Mouse (Mus musculus) cerebellum, adult 8-10 months (tissue): Measurements from ENCODE around the gene Cda.
"Not testable (repeated sequence)": the region's sequence is repeated elsewhere in the genome, so short reads cannot be mapped to it uniquely, and the experiment has no call there.

ENCODE experiments used
- DNase-seq: peaks from one replicate; pipeline ENCODE4 v3.0.0; 2022

Cda gene

DNA sequence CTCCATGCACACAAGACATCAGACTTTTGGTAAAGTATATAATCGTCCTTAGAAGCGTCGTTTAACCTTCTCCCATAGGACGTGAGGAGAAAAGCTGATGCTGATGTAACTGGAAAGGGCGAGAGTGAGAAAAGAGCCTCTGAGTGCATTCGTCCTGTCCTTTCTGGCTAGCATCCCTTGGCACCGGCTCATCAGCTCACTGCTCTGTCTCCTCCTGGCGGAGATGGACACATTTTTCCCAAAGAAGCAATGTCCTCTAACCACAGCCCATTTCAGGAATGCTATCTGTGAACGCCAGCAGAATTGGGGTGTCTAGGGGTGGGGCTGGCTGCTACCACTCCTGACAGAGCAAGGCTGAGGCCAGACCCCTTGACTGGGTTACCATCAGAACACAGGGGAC lies 36.1 kb downstream of the Cda start:
- DNase-seq = no peak

DNA sequence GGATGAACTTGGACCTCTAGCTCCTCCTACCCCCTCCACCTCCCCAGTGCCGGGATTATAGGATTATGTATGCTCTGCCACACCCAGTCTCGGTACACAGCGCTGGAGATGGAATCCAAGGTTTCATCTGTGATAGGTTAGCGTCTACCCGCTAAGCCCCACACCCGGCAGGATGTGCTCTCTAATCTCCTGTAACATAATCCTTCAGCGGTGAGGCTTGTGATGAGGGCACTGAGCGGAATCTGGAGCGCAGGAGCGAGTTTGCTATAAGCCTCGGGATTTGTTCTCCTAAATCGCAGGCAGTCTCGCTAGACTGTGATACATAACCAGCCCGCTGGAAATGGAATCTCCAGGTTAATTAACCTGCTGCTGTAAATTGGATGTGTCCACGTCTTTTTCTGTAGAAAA lies 37.5 kb downstream of the Cda start:
- no peak for DNase-seq

DNA sequence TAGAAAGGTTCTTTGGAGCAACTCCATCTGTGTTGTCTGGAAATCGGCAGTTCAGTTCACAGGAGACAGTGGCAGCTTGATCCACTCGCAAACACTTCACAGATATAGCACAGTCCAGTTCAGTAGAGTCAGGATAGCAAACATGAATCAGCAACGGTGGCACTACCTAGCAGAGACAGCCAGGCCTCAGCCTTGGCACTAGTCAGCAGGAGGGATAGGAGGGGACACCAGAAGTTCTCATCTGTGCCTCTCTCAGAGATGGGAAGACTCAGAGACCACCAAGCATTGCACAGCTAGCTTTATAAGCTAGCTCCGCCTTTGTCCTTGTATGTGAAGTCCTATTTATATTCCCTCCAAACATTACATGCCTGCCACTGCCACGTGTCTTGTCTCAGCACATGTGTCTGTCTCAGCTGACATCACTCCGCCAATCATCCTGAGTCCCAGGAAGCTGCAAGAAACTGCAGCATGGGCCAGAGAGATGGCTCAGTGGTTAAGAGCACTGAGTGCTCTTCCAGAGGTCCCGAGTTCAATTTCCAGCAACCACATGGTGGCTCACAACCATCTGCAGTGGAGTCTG lies 39.8 kb downstream of the Cda start:
- DNase-seq = no peak

DNA sequence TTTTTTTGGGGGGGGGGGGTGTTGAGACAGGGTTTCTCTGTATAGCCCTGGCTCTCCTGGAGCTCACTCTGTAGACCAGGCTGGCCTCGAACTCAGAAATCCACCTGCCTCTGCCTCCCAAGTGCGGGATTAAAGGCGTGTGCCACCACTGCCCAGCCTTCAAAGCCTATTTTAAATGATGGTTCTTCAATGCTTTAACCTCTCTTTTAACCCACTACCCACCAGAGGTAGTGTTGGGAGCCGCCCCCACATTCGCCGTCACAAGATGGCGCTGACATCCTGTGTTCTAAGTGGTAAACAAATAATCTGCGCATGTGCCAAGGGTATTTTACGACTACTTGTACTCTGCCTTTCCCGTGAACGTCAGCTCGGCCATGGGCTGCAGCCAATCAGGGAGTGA lies 40.6 kb downstream of the Cda start:
- DNase-seq = not testable (repeated sequence)

DNA sequence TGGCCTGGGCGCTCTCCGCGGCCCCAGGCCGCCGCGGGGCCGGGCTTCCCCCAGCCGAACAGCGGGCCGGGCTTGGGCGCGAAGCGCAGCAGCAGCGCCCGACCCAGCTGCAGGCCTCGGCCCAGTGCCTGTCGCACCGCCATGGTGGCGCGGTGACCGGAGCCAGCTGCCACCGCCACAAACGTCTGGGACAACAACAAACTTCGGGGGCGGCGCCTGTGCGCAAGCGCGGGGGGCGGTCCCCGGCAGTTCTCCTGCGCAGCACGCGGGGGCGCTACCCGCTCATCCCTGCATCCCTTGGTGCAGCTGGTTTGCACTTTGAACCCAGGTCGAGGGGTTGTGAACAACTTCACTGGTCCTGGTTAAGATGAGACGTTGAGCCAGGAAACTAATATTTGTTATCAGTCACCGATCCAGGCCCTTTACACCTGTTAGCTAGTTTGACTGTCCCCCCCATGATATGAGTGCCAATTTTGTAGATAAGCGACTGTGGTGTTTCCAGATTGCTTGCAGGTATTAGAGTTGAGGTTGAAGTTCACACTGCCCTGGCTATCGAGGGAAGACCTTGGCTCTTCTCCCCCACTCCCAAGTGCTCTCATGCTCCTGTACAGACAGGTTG lies 41.6 kb downstream of the Cda start, which contains the start of gene Pink1:
Gene Pink1 (minus strand): TSS at position 231 of the 619 bp plus-strand sequence.
- DNase-seq = peak; percentile 94

DNA sequence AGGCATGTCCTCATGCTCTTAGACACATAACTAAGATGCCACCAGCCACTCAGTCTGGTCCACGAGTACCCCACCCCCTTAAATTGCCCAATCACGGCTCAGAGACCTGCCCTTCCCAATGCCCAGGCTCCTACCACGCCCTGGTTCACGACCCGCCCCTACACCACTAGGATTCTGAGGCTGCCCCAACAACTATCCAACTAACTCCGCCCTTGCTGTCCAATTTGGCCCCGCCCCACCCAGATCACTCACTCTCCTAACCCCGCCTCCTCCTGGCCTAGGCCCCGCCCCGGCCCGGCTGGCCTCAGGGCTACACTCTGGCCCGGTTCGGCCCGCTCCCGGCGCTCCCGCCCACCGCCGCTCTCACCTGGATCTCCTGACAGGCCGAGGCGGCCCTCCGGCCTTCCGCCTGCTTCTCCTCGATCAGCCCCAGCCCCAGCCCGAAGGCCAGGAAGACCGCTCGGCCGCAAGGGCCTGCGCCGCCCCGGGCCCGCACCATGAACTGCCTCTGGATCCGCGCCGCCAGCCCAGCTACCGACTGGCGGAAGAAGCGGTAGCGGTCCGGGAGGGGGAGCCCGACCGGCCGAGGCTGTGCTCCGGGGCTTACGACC lies 42.2 kb downstream of the Cda start:
- peak; percentile 96 for DNase-seq

DNA sequence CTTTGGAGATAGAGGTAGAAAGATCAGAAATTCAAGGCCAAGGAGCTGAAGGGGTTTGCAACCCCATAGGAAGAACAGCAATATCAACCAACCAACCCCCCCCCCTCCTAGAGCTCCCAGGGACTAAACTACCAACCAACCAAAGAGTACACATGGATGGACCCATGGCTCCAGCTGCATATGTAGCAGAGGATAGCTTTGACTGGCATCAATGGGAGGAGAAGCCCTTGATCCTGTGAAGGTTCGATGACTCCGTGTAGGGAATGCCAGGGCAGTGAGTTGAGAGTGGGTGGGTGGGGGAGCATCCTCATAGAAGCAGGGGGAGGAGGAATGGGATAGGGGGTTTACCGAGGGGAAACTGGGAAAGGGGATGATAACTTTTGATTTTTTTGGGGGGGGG lies 43.3 kb downstream of the Cda start:
- no peak for DNase-seq

DNA sequence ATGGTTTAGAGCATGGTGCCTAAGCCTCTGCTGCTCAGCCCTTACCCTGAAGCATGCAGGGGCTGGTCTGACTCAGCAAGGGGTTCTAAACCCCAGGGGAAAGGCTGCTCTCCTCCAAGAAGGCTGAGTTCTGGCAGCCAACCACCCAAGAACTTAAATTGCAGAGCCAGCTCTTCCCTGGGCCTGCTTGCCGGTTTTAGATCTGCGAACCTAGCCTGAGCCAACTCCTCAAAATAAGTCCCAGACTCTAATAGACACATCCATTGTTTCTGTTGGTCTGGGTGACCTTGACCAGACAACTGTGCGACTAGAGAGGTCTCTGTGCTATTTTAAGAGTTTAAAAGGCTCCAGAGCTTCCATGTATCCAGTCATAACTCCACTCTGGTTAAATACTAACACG lies 44.0 kb downstream of the Cda start:
- no peak for DNase-seq

DNA sequence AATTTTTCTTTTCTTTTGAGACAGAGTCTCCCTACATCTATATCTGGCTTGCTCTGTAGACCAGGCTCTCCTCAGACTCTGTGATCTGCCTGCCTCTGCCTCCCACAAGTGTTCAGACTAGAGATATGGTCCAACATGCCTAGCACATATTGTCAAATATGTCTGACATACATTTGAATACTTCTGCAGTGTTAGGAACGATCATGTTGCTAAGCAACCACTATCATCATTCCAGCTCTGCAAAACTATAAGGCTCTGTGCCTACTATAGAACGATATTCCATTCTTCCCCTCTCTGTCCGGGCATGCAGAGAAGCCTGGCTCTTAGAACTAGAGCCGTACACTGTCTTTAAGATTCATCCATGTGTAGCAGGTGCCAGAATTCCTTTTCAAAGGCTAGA lies 45.1 kb downstream of the Cda start:
- no peak for DNase-seq

DNA sequence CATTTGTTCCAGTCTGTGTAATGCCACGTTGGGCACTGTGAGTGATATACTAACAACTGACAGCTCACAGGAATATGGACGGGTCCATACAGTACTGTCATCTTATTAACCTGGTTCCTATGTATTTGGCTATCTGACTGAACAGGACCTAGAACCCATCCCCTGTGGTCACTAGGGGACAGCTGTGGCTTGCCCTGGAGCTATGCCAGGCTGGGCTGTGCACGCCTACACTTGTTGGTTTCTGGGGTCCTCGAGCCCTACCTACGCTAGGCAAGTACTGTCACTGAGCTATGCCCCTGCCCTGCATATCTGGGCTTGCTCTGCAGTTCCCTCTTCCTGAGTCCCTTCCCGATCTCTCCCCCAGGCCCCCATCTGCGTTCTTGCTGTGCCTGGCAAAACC lies 46.3 kb downstream of the Cda start:
- DNase-seq = no peak

DNA sequence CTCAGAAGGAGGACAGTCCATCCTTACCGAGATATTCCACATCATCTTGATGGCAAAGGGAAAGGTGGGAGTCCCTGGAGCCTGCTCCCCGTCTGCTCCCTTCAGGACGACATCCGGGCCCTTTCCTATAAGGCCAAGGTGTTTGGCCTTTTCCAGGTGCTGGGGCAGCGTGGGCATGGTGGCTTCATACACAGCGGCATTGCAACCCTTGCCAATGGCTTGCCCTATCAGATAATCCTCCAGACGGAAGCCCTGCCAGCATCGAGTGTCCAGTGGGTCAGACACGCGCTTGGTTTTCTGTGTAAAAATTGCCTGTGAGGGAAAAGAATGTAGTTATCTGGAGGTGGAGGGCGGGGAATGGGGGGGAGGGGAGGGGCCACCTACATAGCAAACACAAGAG lies 47.1 kb downstream of the Cda start:
- DNase-seq = no peak

DNA sequence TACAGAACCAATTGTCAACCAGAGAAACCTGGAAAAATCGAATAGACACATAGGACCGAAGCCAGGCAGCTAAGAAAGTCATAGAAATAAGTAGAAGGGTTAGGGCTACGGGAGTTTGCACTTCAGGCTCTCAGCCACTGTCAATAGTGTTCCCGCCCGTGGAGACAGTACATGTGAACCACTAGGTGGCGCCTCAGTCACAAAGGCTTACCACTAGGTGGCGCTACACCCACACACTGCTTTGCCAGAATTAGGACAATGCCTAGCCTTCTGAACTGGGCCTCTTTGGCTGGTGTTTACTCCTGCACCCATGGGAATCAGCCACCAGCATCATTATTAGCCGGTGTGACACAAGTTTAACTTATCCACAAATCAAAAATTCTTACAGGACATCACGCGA lies 48.3 kb downstream of the Cda start:
- DNase-seq = peak; percentile 91

DNA sequence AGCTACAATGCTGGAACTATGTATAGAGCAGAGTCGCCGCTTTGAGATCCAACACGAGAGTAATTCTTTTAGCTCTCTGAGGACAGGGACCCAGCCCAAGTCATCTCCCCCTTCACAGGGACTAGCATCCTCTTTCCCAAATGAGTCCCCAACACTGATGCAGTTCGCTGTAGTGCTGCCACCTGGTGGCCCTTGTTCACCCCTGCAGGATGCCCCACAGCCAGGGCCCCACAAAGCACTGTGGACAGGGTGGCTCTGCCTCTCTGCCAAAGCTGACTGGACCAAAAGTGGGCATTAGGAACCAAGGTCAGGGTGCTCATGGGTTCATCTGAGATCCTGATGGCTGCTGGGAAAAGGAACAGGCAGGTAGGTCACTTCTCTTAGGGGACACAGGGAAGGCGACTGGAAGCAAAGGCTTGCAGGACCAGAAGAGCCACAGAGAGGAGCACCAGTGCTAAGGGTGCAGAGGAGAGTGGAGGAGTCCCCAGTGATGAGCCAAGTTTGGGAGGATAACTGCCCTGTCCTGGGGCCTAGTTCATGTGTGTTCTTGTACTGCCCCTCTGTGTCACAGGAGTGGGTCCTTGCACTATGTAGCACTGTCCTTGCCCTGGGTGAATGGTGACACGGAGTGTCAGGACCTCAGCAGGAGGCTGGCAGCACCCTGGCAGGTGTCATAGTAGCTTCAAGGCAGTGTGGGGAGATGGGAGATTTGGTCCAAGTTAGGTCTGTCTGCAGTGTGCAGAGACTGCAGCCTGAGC lies 49.1 kb downstream of the Cda start:
- DNase-seq = peak; percentile 67

DNA sequence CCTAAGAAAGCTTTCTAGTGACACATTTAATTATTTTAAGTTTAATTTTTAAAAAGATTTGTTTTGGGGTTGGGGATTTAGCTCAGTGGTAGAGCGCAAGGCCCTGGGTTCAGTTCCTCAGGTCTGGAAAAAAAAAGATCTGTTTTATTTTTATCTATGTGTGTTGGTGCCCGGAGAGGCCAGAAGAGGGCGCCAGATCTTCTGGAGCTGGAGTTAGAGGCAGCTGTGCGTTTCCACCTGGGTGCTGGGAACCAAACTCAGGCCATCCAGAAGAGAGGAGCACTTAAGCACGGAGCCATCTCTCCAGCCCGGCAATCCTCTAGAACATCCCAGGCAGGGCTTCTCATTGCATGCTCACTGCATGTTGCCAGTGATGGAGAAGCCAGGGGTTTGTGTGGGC lies 51.4 kb downstream of the Cda start:
- no peak for DNase-seq

DNA sequence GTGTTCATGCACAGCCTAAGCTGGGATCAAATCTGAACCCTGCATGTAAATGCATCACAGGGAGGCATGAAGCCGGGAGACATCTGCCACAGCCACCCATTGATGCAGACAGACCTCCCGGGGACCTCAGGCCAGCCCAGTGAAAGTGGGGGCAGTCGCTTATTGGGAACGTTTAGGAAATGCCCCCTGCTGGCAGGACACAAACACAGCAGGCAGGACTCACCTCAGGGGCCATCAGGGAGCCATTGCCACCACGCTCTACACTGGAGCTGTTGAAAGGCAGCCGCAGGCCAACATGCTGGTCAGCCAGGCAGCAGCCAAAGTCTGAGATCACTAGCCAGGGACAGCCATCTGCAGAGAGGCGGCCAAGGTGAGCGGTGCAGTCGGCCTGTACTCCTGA lies 52.0 kb downstream of the Cda start:
- DNase-seq = no peak

DNA sequence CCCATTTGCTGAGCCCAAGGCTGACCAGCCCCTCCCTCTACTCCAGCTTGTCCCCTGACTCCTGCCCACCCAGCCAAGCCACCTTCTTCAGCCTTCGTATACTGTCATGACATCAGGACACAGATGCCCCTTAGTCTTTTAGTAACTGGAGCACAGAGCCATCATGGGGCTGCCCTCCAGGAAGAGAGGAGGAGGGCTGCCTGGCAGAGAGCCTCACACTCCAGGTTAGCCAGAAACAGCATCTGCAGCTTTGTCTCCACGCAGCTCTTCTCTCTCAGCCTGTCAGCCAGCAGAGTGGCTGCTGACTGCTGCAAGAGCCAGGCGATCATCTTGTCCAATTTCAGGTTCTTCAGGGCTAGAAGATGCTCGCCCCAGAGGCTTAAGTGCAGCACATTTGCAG lies 54.0 kb downstream of the Cda start:
- no peak for DNase-seq

DNA sequence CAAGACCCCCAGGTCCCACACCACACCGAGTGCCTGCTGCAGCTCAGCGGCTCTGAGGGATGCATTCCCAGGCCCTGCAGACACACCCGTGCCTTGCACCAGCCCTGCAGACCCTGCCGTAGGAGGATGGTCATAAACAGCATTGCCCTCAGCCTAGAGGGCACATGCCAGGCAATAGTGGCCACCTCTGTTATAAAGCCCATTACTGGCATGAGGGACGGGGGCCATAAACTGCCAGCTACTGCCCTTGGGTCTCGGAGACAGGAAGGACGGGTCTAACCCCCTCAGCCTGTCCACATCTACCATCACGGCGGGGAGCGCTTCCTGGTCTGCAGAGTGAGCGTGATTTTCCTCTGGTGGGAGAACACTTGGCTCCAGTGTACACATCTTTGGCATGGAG lies 54.8 kb downstream of the Cda start:
- DNase-seq = no peak

DNA sequence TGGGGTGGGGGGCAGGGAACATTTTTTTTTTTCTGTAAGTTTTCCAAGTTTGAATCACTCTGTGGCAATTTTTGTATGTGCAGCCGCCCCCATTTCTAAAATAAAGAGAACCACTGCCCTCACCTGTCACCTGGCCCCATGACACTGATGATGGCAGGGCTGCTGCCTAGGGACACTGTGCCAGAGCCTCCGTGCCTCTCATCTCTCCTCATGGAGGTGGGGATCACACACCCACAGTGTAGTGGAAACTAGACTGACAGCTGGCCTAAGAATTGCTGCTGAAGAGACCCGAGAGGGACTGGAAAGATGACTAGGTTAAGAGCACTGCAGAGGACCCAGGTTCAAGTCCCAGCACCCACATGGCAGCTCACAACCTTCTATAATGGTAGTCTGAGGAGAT lies 55.7 kb downstream of the Cda start:
- no peak for DNase-seq

DNA sequence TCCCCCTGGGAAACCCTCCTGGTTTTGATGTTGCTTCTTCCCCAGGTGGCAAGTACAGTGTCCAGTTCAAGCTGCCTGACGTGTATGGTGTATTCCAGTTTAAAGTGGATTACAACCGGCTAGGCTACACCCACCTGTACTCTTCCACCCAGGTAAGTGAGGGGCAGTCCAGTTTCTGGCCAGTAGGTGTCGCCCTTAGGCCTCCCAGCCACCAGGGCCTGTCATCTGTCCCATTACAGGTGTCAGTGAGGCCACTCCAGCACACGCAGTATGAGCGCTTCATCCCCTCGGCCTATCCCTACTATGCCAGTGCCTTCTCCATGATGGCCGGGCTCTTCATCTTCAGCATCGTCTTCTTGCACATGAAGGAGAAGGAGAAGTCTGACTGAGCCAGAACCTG lies 56.2 kb downstream of the Cda start:
- peak; percentile 59 for DNase-seq

DNA sequence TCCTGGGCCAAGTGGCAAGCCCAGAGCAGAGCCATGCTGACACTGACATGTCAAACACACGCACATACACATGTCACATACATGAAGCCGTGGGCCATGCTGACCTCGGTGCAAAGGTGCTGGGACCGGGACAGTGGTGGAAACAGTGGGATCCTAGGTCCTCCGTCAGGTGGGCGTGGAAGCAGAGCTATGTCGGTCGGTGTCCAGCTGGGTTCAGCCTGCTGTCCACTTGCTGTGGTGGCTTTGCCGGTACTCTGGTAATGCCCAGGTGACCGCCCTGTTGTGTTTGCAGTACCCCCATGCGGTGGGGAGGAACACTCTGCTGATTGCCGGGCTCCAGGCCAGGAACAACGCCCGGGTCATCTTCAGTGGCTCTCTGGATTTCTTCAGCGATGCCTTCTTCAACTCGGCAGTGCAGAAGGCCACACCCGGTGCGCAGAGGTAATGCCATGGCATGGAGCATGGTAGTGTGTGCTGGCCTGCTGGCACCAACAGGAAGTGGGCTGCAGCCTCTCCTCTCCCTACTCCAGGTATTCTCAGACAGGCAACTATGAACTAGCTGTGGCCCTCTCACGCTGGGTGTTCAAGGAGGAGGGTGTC lies 57.4 kb downstream of the Cda start:
- no peak for DNase-seq

DNA sequence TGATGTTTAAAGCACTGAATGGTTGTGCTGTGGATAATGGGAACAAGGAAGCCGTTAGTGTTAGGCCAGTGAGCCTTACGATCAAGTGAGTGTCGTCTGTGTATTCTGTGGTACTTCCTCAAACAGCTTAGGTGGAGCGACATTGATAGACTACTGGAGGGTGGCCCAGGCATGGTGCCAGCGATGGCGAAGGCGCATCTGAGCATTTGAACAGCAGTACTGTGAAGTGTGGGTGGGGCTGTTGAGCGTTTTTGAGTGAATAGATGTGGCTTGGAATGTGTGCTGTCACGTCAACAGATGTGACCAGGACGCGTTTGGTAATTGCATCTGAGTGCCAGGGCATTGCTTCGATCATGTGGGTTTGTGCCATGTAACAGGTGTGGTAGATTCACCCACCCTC lies 60.1 kb downstream of the Cda start:
- no peak for DNase-seq

DNA sequence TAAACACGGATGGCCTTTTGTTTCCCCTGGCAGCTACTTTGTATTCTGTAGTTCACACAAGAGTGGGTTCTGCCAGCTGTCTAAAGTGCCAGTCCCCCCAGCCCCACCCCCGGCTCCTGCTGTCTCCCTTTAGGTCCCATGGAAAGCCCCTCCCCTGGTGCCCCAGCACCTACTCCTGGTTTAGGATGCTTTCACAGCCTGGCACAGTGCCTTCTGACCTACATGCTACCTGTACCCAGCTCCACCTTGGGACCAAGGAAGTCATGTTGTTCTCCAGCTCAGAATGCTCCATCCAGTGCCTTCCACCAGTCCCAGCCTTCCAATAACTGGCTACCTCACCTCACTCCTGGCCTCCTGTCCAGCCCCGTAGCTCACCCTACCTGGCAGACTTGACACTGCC lies 60.8 kb downstream of the Cda start:
- DNase-seq = no peak

DNA sequence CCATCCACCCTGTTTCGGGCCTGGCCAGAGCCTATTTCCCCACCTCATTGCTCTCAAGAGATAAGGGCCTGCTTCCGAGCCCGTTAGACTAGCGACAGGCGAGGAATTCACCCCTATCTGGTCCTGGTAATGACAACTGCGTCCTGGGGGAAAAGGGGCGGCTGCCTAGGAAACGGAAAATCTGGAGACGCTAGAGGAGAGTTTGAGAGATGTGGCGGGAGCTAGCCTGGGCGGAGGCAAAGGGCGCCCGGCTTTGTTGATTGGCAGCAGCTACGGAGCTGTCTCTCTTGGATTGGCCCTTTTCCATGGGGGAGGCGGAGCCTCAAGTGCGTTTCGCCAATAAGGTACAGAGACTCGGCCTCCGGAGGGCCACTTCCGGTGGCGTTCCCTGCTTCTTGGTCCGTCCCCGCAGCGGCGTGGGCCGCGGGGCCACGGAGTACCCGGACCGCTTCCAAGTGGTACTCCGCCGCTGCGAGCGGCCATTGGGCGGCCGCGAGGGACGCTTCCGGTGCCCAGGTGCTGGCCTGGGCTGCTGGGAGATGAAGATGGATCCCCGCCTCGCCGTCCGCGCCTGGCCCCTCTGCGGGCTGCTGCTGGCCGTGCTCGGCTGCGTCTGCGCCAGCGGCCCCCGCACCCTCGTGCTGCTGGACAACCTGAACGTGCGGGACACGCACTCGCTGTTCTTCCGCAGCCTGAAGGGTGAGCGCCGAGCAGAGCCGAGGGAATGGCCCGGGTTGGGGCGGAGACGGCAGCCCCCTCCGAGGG lies 63.3 kb downstream of the Cda start, which contains the start of gene Ddost:
Gene Ddost (plus strand): TSS at position 391 of the 765 bp plus-strand sequence.
- DNase-seq = peak; percentile 98
